Mouse (Mus musculus) heart, postnatal 36 days (tissue): ENCODE data around the gene Zbtb4. TPM values are rescaled to one million over a fixed set of nuclear protein-coding genes. Genes with fewer than 3 reads are reported as not detected.

Experiments used
- DNase-seq, 2 experiments: peaks; one replicate each; pipeline ENCODE4 v3.0.0; 2021 to 2022
- intact Hi-C: fragments of 180-260 bp; cut with DNase I; formaldehyde crosslinking; loops from one replicate; pipeline ENCODE4 v1.15.1; 2025
- total RNA-seq, 2 experiments: library from RNA; stranded (reverse); gene quantifications; 2 replicates each; pipeline ENCODE4 v1.2.3; 2021

Gene Zbtb4
- total RNA-seq, 2 experiments from 2014 or later, result 39.0 to 43.1 TPM

GRCm38 (mm10) chr11:69823456-69823855 lies 57.7 kb downstream of the Zbtb4 start:
- intact Hi-C loops, result loop anchor here (5.0 kb wide), 1 partner anchor 44 kb away; no protein-coding TSS in a partner anchor
- DNase-seq, result no peak

- intact Hi-C loops, result no loop called here
- DNase-seq, result no peak
Measured at GRCm38 (mm10) chr11:69828832-69829231, 63.1 kb downstream of the Zbtb4 start.

- no peak for DNase-seq
- intact Hi-C loops, result no loop called here
Measured at GRCm38 (mm10) chr11:69833554-69833953, 67.8 kb downstream of the Zbtb4 start.

Other genes starting within 250 kb of the Zbtb4 start
- under 1 TPM; 0.33 to 0.57 TPM for gene Dnah2, start 216.8 kb upstream of the Zbtb4 start, total RNA-seq
- 10 to 100 TPM; 77.4 to 98.0 TPM for gene Efnb3, start 205.7 kb upstream of the Zbtb4 start, total RNA-seq
- gene Wrap53, start 185.7 kb upstream of the Zbtb4 start, total RNA-seq, result 1 to 10 TPM; 5.1 to 6.3 TPM
- 10 to 100 TPM; 13.9 to 17.0 TPM for gene Trp53, start 185.6 kb upstream of the Zbtb4 start, total RNA-seq
- gene Atp1b2, start 160.0 kb upstream of the Zbtb4 start, total RNA-seq, result 10 to 100 TPM; 20.9 to 22.5 TPM
- not detected for gene Shbg, start 148.0 kb upstream of the Zbtb4 start, total RNA-seq
- 1 to 10 TPM; 3.7 to 4.1 TPM for gene Sat2, start 143.9 kb upstream of the Zbtb4 start, total RNA-seq
- gene Fxr2, start 132.9 kb upstream of the Zbtb4 start, total RNA-seq, result 10 to 100 TPM; 87.3 to 98.6 TPM
- gene Sox15, start 110.6 kb upstream of the Zbtb4 start, total RNA-seq, result not detected
- gene Mpdu1, start 103.3 kb upstream of the Zbtb4 start, total RNA-seq, result 10 to 100 TPM; 14.9 to 16.2 TPM
- 1 to 10 TPM; 8.7 to 9.1 TPM for gene Cd68, start 99.8 kb upstream of the Zbtb4 start, total RNA-seq
- gene Eif4a1, start 93.5 kb upstream of the Zbtb4 start, total RNA-seq, result 100 to 1,000 TPM; 188 to 222 TPM
- 10 to 100 TPM; 30.4 to 31.8 TPM for gene Senp3, start 83.8 kb upstream of the Zbtb4 start, total RNA-seq
- 1 to 10 TPM; 1.4 to 2.4 TPM for gene Tnfsf13, start 80.1 kb upstream of the Zbtb4 start, total RNA-seq
- gene Tnfsf12, start 70.1 kb upstream of the Zbtb4 start, total RNA-seq, result 10 to 100 TPM; 16.3 to 21.0 TPM
- gene Tnfsfm13, start 69.8 kb upstream of the Zbtb4 start, total RNA-seq, result 1 to 10 TPM; 4.4 to 4.6 TPM
- gene Polr2a, start 7.3 kb upstream of the Zbtb4 start, total RNA-seq, result 10 to 100 TPM; 30.1 to 35.4 TPM
- not detected for gene Slc35g3, start 3.9 kb upstream of the Zbtb4 start, total RNA-seq
- 1 to 10 TPM; 3.6 to 4.3 TPM for gene Chrnb1, start 30.0 kb downstream of the Zbtb4 start, total RNA-seq
- gene Fgf11, start 35.9 kb downstream of the Zbtb4 start, total RNA-seq, result 1 to 10 TPM; 2.4 to 3.0 TPM
- gene Tmem102, start 39.7 kb downstream of the Zbtb4 start, total RNA-seq, result under 1 TPM; 0.41 to 0.56 TPM
- gene Gm39566, start 49.4 kb downstream of the Zbtb4 start, total RNA-seq, result not detected
- gene Spem2, start 52.6 kb downstream of the Zbtb4 start, total RNA-seq, result not detected
- not detected for gene Spem1, start 56.3 kb downstream of the Zbtb4 start, total RNA-seq
- gene Nlgn2, start 71.9 kb downstream of the Zbtb4 start, total RNA-seq, result 1 to 10 TPM; 4.6 to 4.8 TPM
- 100 to 1,000 TPM; 189 to 220 TPM for gene Tmem256, start 72.6 kb downstream of the Zbtb4 start, total RNA-seq
- 10 to 100 TPM; 24.6 to 26.7 TPM for gene Plscr3, start 80.5 kb downstream of the Zbtb4 start, total RNA-seq
- gene Tnk1, start 92.8 kb downstream of the Zbtb4 start, total RNA-seq, result under 1 TPM; 0.08 to 0.11 TPM
- not detected for gene Tmem95, start 112.1 kb downstream of the Zbtb4 start, total RNA-seq
- gene Kctd11, start 115.5 kb downstream of the Zbtb4 start, total RNA-seq, result 1 to 10 TPM; 2.6 to 2.8 TPM
- gene Acap1, start 129.6 kb downstream of the Zbtb4 start, total RNA-seq, result under 1 TPM; 0.78 to 0.89 TPM
- under 1 TPM; 0.73 to 0.89 TPM for gene 2810408A11Rik, start 135.1 kb downstream of the Zbtb4 start, total RNA-seq
- 10 to 100 TPM; 40.2 to 47.4 TPM for gene Neurl4, start 135.2 kb downstream of the Zbtb4 start, total RNA-seq
- 10 to 100 TPM; 28.2 to 32.1 TPM for gene Gps2, start 148.0 kb downstream of the Zbtb4 start, total RNA-seq
- 100 to 1,000 TPM; 420 to 449 TPM for gene Eif5a, start 156.0 kb downstream of the Zbtb4 start, total RNA-seq
- 10 to 100 TPM; 18.4 to 20.3 TPM for gene Ybx2, start 169.9 kb downstream of the Zbtb4 start, total RNA-seq
- gene Slc2a4, start 182.3 kb downstream of the Zbtb4 start, total RNA-seq, result 100 to 1,000 TPM; 385 to 406 TPM
- gene Cldn7, start 198.9 kb downstream of the Zbtb4 start, total RNA-seq, result not detected
- 100 to 1,000 TPM; 160 to 169 TPM for gene Ctdnep1, start 215.2 kb downstream of the Zbtb4 start, total RNA-seq
- gene Elp5, start 216.6 kb downstream of the Zbtb4 start, total RNA-seq, result 10 to 100 TPM; 47.0 to 47.4 TPM
- gene Gabarap, start 225.2 kb downstream of the Zbtb4 start, total RNA-seq, result 100 to 1,000 TPM; 306 to 329 TPM
- gene Phf23, start 229.9 kb downstream of the Zbtb4 start, total RNA-seq, result 10 to 100 TPM; 23.1 to 23.4 TPM
- gene Dvl2, start 234.7 kb downstream of the Zbtb4 start, total RNA-seq, result 1 to 10 TPM; 5.0 to 6.1 TPM
- 1,000 to 10,000 TPM; 1,292 to 1,425 TPM for gene Acadvl, start 249.5 kb downstream of the Zbtb4 start, total RNA-seq